Mouse (Mus musculus) heart, postnatal 36 days (tissue): ENCODE results near the gene Rhbdl1. TPM values are rescaled to one million over a fixed set of nuclear protein-coding genes. Genes with fewer than 3 reads are reported as not detected.
A peak's percentile ranks its signal among the peaks of the same experiment; 100 is the strongest.

Source experiments
- DNase-seq, 2 experiments: peaks; one replicate each; pipeline ENCODE4 v3.0.0; 2021 to 2022
- intact Hi-C: fragments of 180-260 bp; cut with DNase I; formaldehyde crosslinking; loops from one replicate; pipeline ENCODE4 v1.15.1; 2025
- total RNA-seq, 2 experiments: library from RNA; stranded (reverse); gene quantifications; 2 replicates each; pipeline ENCODE4 v1.2.3; 2021

The Rhbdl1 gene
- 1 to 10 TPM; 1.4 to 1.9 TPM for total RNA-seq

- peak; percentile 64 to 67 for DNase-seq
Measured at GRCm38 (mm10) chr17:25837076-25837410, at the start of gene Rhbdl1. Gene Rhbdl1, minus strand, starts transcription at chr17:25837295.

DNA sequence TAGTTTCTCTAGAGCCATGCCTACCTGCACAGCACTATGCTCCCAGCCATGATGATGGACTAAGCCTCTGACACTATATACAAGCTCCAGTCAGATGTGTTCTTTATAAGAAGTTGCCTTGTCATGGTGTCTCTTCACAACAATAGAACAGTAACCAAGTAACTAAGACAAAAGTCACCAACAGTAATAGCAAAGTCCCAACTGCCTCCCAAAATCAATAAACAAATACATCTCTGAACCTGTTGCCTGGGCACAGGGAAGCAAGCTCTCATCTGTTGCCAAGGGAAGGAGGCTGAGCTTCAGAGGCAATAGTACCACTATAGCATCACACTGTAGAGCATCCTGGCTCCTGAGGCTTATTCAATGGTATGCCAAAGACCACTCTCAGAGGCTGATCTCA is 49.7 kb upstream of the Rhbdl1 start:
- DNase-seq, result no peak
- intact Hi-C loops, result no loop called here

More at GRCm38 (mm10) chr17:25837076-25837410, at the start of gene Rhbdl1:
- intact Hi-C loops, result no loop called here

DNA sequence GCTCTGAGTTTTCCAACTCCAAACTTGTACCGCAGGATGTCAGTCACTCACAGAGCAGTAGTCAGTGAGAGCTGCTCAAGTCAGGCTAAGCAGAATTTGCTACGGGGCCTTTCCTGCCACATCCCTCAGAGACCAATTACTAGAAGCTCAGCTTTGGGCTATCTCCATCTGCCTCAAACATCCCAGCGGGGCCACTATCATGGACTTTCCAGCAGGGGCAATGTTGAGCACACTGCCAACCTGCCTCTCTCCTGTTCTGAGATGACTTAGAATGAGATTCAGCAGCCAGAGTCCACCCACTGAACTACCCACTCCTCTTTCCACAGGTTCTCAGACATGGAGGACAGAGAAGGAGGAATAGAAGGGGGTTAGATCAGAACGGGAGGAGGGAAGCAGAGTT is 48.5 kb upstream of the Rhbdl1 start:
- intact Hi-C loops, result no loop called here
- DNase-seq, result no peak

GRCm38 (mm10) chr17:25883824-25884223 is 46.7 kb upstream of the Rhbdl1 start:
- intact Hi-C loops, result no loop called here

GRCm38 (mm10) chr17:25883268-25883667 is 46.2 kb upstream of the Rhbdl1 start:
- intact Hi-C loops, result no loop called here
- DNase-seq, result no peak

More at GRCm38 (mm10) chr17:25883824-25884223, 46.7 kb upstream of the Rhbdl1 start:
- no peak for DNase-seq

- intact Hi-C loops, result no loop called here
- DNase-seq, result no peak
Measured at GRCm38 (mm10) chr17:25882306-25882705, 45.2 kb upstream of the Rhbdl1 start.

DNA sequence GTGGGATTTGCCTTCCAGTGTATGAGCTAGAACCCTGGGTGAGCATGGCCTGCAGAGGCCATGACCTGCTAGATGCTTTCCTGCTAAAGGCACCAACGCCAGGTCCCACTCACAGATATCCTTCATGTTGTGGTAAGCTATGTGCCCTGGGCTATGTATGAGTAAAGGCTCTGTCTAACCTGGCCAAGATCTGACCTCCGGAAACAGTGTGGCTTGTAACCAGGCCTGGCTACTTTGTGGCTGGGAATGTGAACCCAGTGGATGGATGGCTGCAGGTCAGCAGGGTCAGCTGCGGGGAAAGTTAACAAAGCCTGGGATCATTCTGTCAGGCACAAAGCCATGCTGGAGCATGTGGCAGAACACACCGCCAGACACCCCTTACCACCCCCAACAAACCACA is 44.6 kb upstream of the Rhbdl1 start:
- no peak for DNase-seq
- intact Hi-C loops, result no loop called here

GRCm38 (mm10) chr17:25880913-25881641 is 44.0 kb upstream of the Rhbdl1 start:
- intact Hi-C loops, result no loop called here
- DNase-seq, result no peak

DNA sequence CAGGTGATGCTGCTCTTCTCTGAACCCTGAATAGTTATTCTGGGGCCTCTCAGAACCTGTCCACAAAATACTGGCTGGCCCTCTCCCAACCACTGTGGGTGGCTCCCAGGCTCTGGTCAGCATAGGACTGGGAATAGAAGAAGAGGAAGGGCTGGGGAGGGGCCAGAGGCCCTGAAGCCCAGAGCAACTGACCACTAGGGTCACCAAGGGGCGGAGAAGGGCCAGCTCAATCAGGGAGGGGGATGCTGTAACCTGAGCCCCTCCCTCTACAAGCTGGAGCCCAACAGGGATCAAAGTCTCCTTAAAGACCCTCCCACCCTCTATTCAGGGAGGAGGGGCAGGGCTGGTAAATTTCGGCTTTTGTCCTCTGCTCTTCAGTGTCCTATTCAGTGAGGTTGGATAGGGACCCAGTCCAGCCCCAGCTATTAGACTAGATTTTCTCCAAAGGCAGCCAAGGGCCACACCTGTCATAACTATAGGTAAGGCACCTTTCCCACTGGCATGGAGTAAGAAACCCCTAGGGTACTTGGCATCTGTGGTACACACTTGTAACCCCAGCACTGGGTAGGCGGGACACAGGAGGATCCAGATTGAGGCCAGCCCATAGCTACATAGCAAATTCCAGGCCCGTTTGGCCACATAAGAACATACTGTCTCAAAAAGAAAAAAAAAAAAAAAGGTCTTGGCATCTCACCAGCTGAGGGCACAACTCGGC is 43.3 kb upstream of the Rhbdl1 start, which contains the start of gene Wfikkn1:
Gene Wfikkn1, minus strand, starts transcription at position 663 of the 715 bp plus-strand sequence.
- no peak for DNase-seq
- intact Hi-C loops, result no loop called here

- intact Hi-C loops, result no loop called here
- DNase-seq, result no peak
Measured at GRCm38 (mm10) chr17:25879750-25880149, 42.7 kb upstream of the Rhbdl1 start.

DNA sequence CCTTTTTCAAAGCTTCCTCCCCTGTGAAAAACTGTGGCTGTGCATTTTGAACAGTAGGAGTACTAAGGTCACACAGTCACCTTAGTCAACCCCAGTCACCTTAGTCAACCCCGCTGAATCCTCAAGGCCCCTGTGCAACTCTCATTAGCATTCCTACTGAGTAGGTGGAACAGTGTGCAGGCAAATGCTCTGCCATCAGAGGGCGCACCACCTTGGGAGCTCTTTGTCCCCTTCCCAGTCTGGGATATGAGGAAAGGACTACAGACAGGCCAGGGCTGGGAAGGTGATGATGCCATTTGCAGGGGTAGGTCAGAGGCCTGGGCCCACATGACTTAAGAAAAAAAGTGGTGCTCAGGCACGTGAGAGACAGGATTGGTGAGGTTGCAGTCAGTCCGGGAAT is 42.2 kb upstream of the Rhbdl1 start:
- DNase-seq, result no peak
- intact Hi-C loops, result no loop called here

DNA sequence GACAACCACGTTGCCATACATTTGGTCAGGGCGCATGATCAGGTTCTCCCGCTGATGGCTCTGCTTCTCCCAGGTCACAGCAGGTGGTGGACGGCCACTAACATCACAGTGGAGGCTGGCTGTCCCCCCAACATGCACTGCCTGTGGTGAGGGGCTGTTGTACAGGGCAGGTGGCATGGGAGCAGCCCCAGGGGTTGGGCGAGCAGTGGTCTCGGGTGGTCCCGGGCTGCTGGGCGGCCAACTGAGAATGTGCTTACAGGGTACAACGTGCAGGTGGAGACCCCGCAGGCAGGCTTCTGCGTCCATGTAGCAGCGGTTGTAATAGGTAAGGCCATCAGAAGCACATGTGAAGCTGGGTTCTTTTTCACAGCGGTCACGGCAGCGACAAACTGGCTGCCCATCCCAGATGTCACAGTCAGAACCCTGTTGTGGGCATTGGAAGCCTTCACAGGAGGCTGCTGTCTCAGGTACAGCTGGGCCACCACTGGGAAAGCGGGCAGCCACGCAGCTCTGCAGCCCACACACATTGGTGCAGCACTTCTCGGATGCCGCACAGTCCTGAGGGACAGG is 41.6 kb upstream of the Rhbdl1 start:
- no peak for DNase-seq
- intact Hi-C loops, result no loop called here

DNA sequence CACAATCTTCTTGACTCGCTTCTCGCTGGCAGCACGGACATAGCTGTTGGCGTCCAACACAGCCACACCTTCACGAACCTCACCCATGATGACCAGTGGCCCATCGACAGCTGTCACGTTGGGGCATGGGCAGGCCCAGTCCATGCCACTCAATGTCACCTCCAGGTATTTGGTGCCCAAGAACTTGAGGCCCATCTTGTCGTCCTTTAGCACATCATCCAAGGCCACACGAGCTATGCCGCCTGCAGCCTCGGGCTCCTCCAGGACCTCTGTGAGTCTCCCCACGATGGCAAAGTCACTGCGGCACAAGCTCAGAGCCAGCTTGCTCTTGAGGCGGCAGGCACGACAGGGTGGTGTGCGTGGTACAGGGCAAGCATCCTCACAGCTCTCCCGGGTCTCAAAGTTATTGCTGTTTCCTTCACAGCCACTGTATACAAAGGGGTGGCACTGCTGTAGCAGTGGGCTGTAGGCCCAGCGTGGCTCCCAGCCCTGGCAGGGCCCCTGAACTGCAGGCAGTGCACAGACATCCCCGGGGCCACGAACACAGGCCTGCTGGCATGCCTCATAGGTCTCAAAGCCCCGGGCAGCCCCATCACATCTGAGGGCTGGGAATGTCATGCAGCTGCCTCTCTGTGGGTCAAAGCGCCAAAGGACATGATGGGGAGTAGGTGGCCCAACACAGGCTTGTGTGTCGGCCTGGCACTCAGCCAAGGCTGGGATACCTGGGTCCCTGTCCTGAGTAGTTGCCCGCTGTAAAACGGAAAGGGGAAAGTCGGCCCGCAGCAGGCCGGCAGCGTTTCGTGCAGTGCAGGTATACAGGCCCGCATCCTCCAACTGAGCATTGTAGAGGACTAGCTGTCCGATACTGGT is 40.9 kb upstream of the Rhbdl1 start:
- no peak for DNase-seq
- intact Hi-C loops, result no loop called here

DNA sequence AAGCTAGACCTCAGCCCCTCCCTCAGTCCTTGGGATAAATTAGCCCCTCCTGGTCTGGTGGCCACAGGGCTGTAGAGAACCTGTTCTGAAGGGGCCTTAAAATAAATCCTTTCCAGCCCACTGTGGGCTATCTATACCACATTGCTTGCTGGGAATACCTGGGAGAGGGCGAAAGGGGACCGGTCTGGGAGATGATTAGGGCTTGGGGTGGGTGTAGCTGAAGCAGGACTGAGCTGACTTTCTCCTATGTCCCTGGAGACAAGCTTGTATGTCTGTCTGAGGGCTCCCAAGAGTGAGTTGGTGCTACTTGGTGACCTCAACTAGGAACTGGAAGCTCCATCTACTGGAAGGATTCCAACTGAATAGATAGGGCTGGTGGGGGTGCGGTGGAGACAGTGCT is 39.9 kb upstream of the Rhbdl1 start:
- DNase-seq, result no peak
- intact Hi-C loops, result no loop called here

- DNase-seq, result no peak
- intact Hi-C loops, result no loop called here
Measured at GRCm38 (mm10) chr17:25876347-25876915, 39.3 kb upstream of the Rhbdl1 start.

- intact Hi-C loops, result no loop called here
Measured at GRCm38 (mm10) chr17:25875171-25876136, 38.4 kb upstream of the Rhbdl1 start.

DNA sequence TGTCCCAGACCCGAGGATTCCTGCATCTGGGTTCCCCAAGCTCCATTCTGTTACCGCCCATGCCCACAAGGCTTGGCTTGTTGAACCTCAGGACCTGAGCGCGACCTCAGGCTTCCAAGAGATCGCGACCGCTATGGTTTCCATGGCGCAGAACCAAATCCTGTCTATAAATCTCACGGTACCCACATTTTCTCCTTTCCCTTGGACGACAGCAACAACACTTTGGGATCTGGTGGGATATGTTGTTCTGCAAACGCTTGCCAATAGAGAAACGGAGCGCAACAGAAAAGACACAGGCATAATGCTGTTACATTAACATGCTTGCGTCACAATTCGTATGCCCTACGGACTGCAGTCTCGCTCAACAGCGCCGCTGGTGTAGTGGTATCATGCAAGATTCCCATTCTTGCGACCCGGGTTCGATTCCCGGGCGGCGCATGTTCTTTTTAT is 37.7 kb upstream of the Rhbdl1 start, which contains the start of gene Mettl26:
Gene Mettl26, plus strand, starts transcription at position 354 of the 450 bp plus-strand sequence.
- DNase-seq, result peak; percentile 97 to 99
- intact Hi-C loops, result no loop called here

More at GRCm38 (mm10) chr17:25875171-25876136, 38.4 kb upstream of the Rhbdl1 start:
- DNase-seq, result peak; percentile 84 to 88

- DNase-seq, result no peak
- intact Hi-C loops, result no loop called here
Measured at GRCm38 (mm10) chr17:25874148-25874720, 37.1 kb upstream of the Rhbdl1 start.
